Mouse (Mus musculus) heart, embryonic 16.5 days (tissue): ENCODE results near the gene Chmp5. TPM values are rescaled to one million over a fixed set of nuclear protein-coding genes. Genes with fewer than 3 reads are reported as not detected.

Experiments used
- ATAC-seq: fragments of 200-750 bp; cut with Nextera tagmentation; replicated peaks from 2 replicates; pipeline ENCODE4 v1.8.0; 2017; ENCODE audit warnings: moderate number of reproducible peaks; ENCODE audit not compliant: insufficient read depth, low FRiP score; ENCODE audit errors: extremely low read depth
- H3K27ac ChIP-seq: fragments of 300-500 bp; sonication (generic); 2 replicates; pipeline ENCODE4 v1.5.1; 2014; ENCODE audit warnings: mild to moderate bottlenecking, low read length, control low read depth, moderate library complexity
- H3K27me3 ChIP-seq: fragments of 300-500 bp; sonication (generic); 2 replicates; pipeline ENCODE4 v1.6.1; 2014; ENCODE audit warnings: low read length, mixed read lengths; ENCODE audit not compliant: control insufficient read depth, insufficient read depth
- H3K36me3 ChIP-seq: fragments of 300-500 bp; sonication (generic); 2 replicates; pipeline ENCODE4 v1.6.1; 2014; ENCODE audit not compliant: control insufficient read depth, insufficient read depth
- H3K4me1 ChIP-seq: fragments of 300-500 bp; sonication (generic); 2 replicates; pipeline ENCODE4 v1.6.1; 2014; ENCODE audit warnings: low read length, mixed read lengths; ENCODE audit not compliant: control insufficient read depth, insufficient read depth
- H3K4me2 ChIP-seq: fragments of 300-500 bp; sonication (generic); 2 replicates; pipeline ENCODE4 v1.6.1; 2014; ENCODE audit warnings: low read depth, mild to moderate bottlenecking, control low read depth, low read length
- H3K4me3 ChIP-seq: fragments of 300-500 bp; sonication (generic); 2 replicates; pipeline ENCODE4 v1.5.1; 2014; ENCODE audit warnings: mild to moderate bottlenecking, control low read depth, low read length
- H3K9ac ChIP-seq: fragments of 300-500 bp; sonication (generic); 2 replicates; pipeline ENCODE4 v1.6.1; 2014; ENCODE audit warnings: low read length, control low read depth
- H3K9me3 ChIP-seq: fragments of 300-500 bp; sonication (generic); replicated peaks from 2 replicates; pipeline ENCODE4 v1.6.1; 2016; ENCODE audit warnings: low read length; ENCODE audit not compliant: control insufficient read depth
- WGBS: fragments of 180-500 bp; shearing (Covaris S2); extraction: QIAGEN DNeasy Blood & Tissue Kit; methylation state at CpG from one replicate; pipeline ENCODE4 v1.1.7; 2014; 5-methylcytosine and 5-hydroxymethylcytosine counted together
- polyA plus RNA-seq: library from polyadenylated mRNA; unstranded; fragments of >200 nt; fragmentation: Nextera tagmentation; extraction: Ambion mirVana; gene quantifications from 2 replicates; pipeline ENCODE4 v1.2.1, GENCODE M21; 2015

Gene Chmp5
- polyA plus RNA-seq, 1 experiment from 2014 or later: 75.8 TPM

GRCm38 (mm10) chr4:40936175-40936839 is 11.9 kb upstream of the Chmp5 start:
- WGBS: 72% methylated on average over 9 of the region's 9 CpGs
- Histone ChIP-seq H3K9ac (no peak overlapping the region), H3K36me3 (peaks cover 70% of the 10 kb centered on the region), H3K27ac (no peak overlapping the region), H3K9me3 (peaks cover 8% of the 10 kb centered on the region), H3K27me3 (no peaks in the 10 kb centered on the region), H3K4me3 (no peak overlapping the region), H3K4me2 (no peak overlapping the region), H3K4me1 (no peaks in the 10 kb centered on the region)
- ATAC-seq: no peak

DNA sequence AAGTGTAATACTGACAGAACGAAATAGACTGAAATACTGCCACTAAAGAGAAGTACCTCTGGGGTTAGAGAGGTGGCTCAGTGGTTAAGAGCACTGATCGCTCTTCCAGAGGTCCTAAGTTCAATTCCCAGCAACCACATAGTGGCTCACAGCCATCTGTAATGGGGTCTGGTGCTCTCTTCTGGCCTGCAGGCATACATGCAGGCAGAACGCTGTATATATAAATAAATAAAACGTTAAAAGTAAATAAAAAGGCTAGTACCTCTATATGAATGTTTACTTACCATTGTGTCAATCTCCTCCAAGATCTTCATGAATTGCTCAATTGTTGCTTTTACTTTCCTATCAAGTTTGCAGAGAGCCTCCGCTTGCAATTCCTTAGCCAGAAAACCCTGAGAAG is 9.4 kb upstream of the Chmp5 start:
- H3K4me1 ChIP-seq: no peaks in the 10 kb centered on the region
- H3K9ac ChIP-seq: no peak overlapping the region
- no peak for ATAC-seq
- no peaks in the 10 kb centered on the region for H3K27me3 ChIP-seq
- H3K4me2 ChIP-seq: no peak overlapping the region
- peaks cover 74% of the 10 kb centered on the region for H3K36me3 ChIP-seq
- H3K9me3 ChIP-seq: peaks cover 8% of the 10 kb centered on the region
- 95% methylated on average over 5 of the region's 5 CpGs for WGBS
- no peak overlapping the region for H3K4me3 ChIP-seq
- no peak overlapping the region for H3K27ac ChIP-seq

GRCm38 (mm10) chr4:40943651-40944050 is 4.6 kb upstream of the Chmp5 start:
- no peak overlapping the region for H3K9ac ChIP-seq
- no peak overlapping the region for H3K4me2 ChIP-seq
- peaks cover 8% of the 10 kb centered on the region for H3K9me3 ChIP-seq
- no peaks in the 10 kb centered on the region for H3K27me3 ChIP-seq
- ATAC-seq: no peak
- no peak overlapping the region for H3K4me3 ChIP-seq
- WGBS: 94% methylated on average over 5 of the region's 5 CpGs
- H3K4me1 ChIP-seq: peaks cover 11% of the 10 kb centered on the region
- H3K27ac ChIP-seq: no peak overlapping the region
- peaks cover 57% of the 10 kb centered on the region for H3K36me3 ChIP-seq

GRCm38 (mm10) chr4:40946516-40947121 is 1.6 kb upstream of the Chmp5 start:
- Histone ChIP-seq H3K4me2 (peak overlapping the region; percentile 86), H3K4me3 (peak overlapping the region; percentile 95), H3K4me1 (peaks cover 18% of the 10 kb centered on the region), H3K27me3 (no peaks in the 10 kb centered on the region), H3K36me3 (peaks cover 33% of the 10 kb centered on the region), H3K27ac (no peak overlapping the region; the same call in 1 of the 2 replicates), H3K9ac (peak overlapping the region; percentile 95), H3K9me3 (no peaks in the 10 kb centered on the region)
- 79% methylated on average over 7 of the region's 7 CpGs for WGBS
- ATAC-seq: no peak

DNA sequence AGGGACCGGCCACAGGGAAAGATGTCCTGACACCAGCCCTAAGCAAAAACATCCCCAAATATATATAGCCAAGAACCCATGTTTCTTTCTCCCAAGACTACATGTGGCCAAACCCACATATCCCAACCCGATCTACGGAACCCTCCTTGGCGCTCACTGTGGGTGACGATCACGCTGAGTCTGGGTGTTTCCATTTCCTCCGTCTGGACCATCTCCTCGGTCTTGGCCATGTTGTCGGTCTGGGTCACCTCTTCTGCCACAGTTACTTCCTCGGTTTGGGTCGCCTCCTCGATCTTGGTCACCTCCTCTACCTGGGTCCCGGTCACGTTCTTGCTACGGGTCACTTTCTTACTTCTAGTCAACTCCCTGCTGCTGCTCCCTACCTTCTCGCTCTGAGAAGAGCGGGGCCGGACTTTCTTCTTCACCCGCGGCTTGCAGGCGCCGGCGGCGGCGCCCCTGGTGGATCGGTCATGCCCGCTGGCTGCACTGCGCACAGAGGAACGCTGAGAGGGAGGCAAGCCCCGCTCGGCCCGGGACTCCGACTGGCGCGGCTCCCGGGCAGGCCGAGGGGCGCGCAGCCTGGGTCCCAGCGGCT is 545 bp upstream of the Chmp5 start:
- H3K27me3 ChIP-seq: no peaks in the 10 kb centered on the region
- H3K27ac ChIP-seq: peak overlapping the region; percentile 93
- peak overlapping the region; percentile 95 for H3K4me3 ChIP-seq
- ATAC-seq: peak; percentile 7
- H3K9ac ChIP-seq: peak overlapping the region; percentile 95
- no peaks in the 10 kb centered on the region for H3K9me3 ChIP-seq
- H3K36me3 ChIP-seq: peaks cover 35% of the 10 kb centered on the region
- peak overlapping the region; percentile 86 for H3K4me2 ChIP-seq
- peaks cover 18% of the 10 kb centered on the region for H3K4me1 ChIP-seq
- under 1% methylated on average over 40 of the region's 40 CpGs for WGBS

GRCm38 (mm10) chr4:40953521-40953920 is 5.3 kb downstream of the Chmp5 start:
- Histone ChIP-seq H3K4me2 (no peak overlapping the region), H3K4me1 (peaks cover 7% of the 10 kb centered on the region), H3K9me3 (no peaks in the 10 kb centered on the region), H3K27me3 (no peaks in the 10 kb centered on the region), H3K4me3 (no peak overlapping the region), H3K9ac (no peak overlapping the region), H3K27ac (no peak overlapping the region), H3K36me3 (peaks cover 47% of the 10 kb centered on the region)
- ATAC-seq: no peak
- WGBS: 95% methylated on average over 1 of the region's 1 CpGs

GRCm38 (mm10) chr4:40955942-40956341 is 7.7 kb downstream of the Chmp5 start:
- H3K36me3 ChIP-seq: peaks cover 65% of the 10 kb centered on the region
- WGBS: 69% methylated on average over 6 of the region's 6 CpGs

DNA sequence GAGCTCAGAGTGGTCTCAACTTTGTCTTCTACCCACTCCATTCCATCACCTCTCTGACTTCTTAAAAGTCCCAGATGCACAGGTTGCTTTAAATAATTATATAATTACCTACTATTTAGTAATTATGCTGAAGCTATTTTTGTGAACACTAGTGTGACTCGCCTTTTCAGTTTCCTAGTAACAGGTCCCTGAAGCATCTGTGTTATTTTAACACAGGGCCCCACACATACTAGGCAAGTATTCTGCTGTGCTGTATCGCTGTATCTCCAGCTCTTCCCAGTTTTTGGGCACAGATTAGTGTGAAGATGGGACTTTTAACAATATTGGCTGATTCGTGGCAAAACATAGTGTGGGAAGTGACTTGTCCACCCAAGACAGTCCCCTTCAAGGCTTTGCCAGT is 15.3 kb downstream of the Chmp5 start:
- Histone ChIP-seq H3K4me3 (no peak overlapping the region), H3K36me3 (peaks cover 60% of the 10 kb centered on the region), H3K9ac (no peak overlapping the region), H3K4me1 (no peaks in the 10 kb centered on the region), H3K27ac (no peak overlapping the region), H3K27me3 (no peaks in the 10 kb centered on the region), H3K9me3 (no peaks in the 10 kb centered on the region), H3K4me2 (no peak overlapping the region)
- no peak for ATAC-seq
- WGBS: 86% methylated on average over 3 of the region's 3 CpGs

More at GRCm38 (mm10) chr4:40955942-40956341, 7.7 kb downstream of the Chmp5 start:
- Histone ChIP-seq H3K4me1 (no peaks in the 10 kb centered on the region), H3K4me3 (no peak overlapping the region), H3K9ac (no peak overlapping the region), H3K27ac (no peak overlapping the region), H3K27me3 (no peaks in the 10 kb centered on the region), H3K4me2 (no peak overlapping the region), H3K9me3 (no peaks in the 10 kb centered on the region)
- ATAC-seq: no peak

DNA sequence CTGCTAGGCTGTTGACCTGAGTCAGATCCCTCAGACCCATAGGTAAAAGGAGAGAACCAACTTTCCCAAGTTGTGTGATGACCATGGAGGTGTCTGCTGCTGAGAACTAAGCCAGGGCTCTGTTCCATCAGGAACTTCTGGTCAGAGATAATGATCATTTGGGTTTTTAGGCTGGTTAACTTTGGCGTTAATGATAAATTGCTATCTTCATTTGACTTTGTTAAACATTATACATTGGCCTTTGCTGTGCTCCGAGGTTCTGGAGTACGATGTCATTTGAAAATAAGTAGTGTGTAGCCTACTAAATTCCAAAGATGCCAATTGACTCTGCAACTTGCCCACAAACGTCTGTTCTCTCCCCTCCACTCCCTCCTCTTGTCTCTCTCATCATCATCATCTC is 21.0 kb downstream of the Chmp5 start:
- H3K4me3 ChIP-seq: no peak overlapping the region
- no peak overlapping the region for H3K27ac ChIP-seq
- 59% methylated on average over 4 of the region's 4 CpGs for WGBS
- peaks cover 18% of the 10 kb centered on the region for H3K36me3 ChIP-seq
- no peak overlapping the region for H3K9ac ChIP-seq
- no peak for ATAC-seq
- H3K27me3 ChIP-seq: no peaks in the 10 kb centered on the region
- H3K4me1 ChIP-seq: peaks cover 18% of the 10 kb centered on the region
- H3K4me2 ChIP-seq: no peak overlapping the region
- no peaks in the 10 kb centered on the region for H3K9me3 ChIP-seq
